Comparison of ENCODE assay signal across 13 mouse cellular contexts in genomic region chr5:89277616-89278015, GRCm38 (mm10).
DNase-seq lines count a peak whose midpoint lies in the region; ATAC-seq and TF ChIP-seq lines count a peak whose summit lies in the region.
"Had no signal": no experiment of that assay in that cellular context is flagged by ENCODE, and none has a peak within 500 bp of the region (broad histone marks: within the 10 kb centered on the region; RNA-seq: fewer than 3 reads in every experiment).

No protein-coding gene starts in this region.

- 29% methylated on average over 5 of the region's 5 CpGs for WGBS in kidney, adult 2 months
- 30% methylated on average over 5 of the region's 5 CpGs for WGBS in liver, embryonic 14.5 days (ENCODE audit: insufficient replicate concordance)
- 69% methylated on average over 5 of the region's 5 CpGs for WGBS in heart, embryonic 11.5 days (ENCODE audit: insufficient replicate concordance)

- H3K4me3 ChIP-seq in kidney, adult 2 months (ENCODE audit: insufficient read depth, low read depth, low read length): no peak overlapping the region
- no peak overlapping the region for H3K4me3 ChIP-seq in liver, embryonic 14.5 days (ENCODE audit: insufficient read depth in 1 of 2, low read depth in 2 of 2, low read length in 2 of 2)
- no peak overlapping the region for H3K4me3 ChIP-seq in heart, embryonic 11.5 days (ENCODE audit: low read depth, low read length)
- H3K4me3 ChIP-seq: midbrain, embryonic 15.5 days had no signal

- TF ChIP-seq CTCF in kidney, adult 2 months (conservative IDR thresholded peaks at IDR 0.05; ENCODE audit: insufficient read depth, insufficient read length, low read depth, low read length): no peak
- TF ChIP-seq CTCF in liver, embryonic 14.5 days (IDR thresholded peaks at IDR 0.05; ENCODE audit: low read depth): no peak

- peaks cover 10% of the 10 kb centered on the region; the same call in 1 of the 2 replicates for H3K4me1 ChIP-seq in kidney, adult 2 months (ENCODE audit: control insufficient read depth, insufficient read depth, low read length)
- peaks cover 0 to 5% of the 10 kb centered on the region in 2 experiments; a peak in 2 of 4 replicates for H3K4me1 ChIP-seq in liver, embryonic 14.5 days (replicated peaks; ENCODE audit: control insufficient read depth in 2 of 2, insufficient read depth in 2 of 2, low read length in 1 of 2)
- H3K4me1 ChIP-seq in heart, embryonic 11.5 days (ENCODE audit: control insufficient read depth, insufficient read depth, low read length): no peaks in the 10 kb centered on the region
- H3K4me1 ChIP-seq: midbrain, embryonic 15.5 days had no signal

- H3K27ac ChIP-seq in kidney, adult 2 months (ENCODE audit: insufficient read depth, low read depth, low read length): peak overlapping the region; percentile 79; the same call in 1 of the 2 replicates
- H3K27ac ChIP-seq in liver, embryonic 14.5 days: no peak overlapping the region
- H3K27ac ChIP-seq in heart, embryonic 11.5 days (ENCODE audit: low read depth, low read length): no peak overlapping the region
- H3K27ac ChIP-seq: midbrain, embryonic 15.5 days had no signal

- H3K9me3 ChIP-seq in liver, embryonic 14.5 days (ENCODE audit: control insufficient read depth, low read length): no peaks in the 10 kb centered on the region
- no peaks in the 10 kb centered on the region for H3K9me3 ChIP-seq in heart, embryonic 11.5 days (replicated peaks; ENCODE audit: control insufficient read depth, low read length)
- H3K9me3 ChIP-seq: midbrain, embryonic 15.5 days had no signal

- no peak for TF ChIP-seq POLR2A in kidney, adult 2 months (IDR thresholded peaks at IDR 0.05; ENCODE audit: low read depth, low read length)

- ATAC-seq in liver, embryonic 14.5 days (ENCODE audit: insufficient read depth): peak; percentile 62
- ATAC-seq in megakaryocyte progenitor cell, adult 5-6 weeks (replicated peaks; ENCODE audit: poor library complexity): 0 out of 2 replicates have a peak, but pooled peaks have one; percentile 21
- ATAC-seq in heart, embryonic 11.5 days (replicated peaks; ENCODE audit: insufficient number of reproducible peaks, low FRiP score, low TSS enrichment): no peak
- ATAC-seq: forebrain, postnatal 0 days; midbrain, embryonic 15.5 days had no signal

- no peaks in the 10 kb centered on the region for H3K27me3 ChIP-seq in kidney, adult 2 months (replicated peaks; ENCODE audit: control insufficient read depth, insufficient read depth, low read length)
- H3K27me3 ChIP-seq in liver, embryonic 14.5 days (ENCODE audit: control insufficient read depth, insufficient read depth, low read length): no peaks in the 10 kb centered on the region
- H3K27me3 ChIP-seq in heart, embryonic 11.5 days (ENCODE audit: control insufficient read depth, insufficient read depth, low read length): no peaks in the 10 kb centered on the region
- H3K27me3 ChIP-seq: midbrain, embryonic 15.5 days had no signal

- peak; percentile 13 for DNase-seq in adrenal gland, adult 2 months
- DNase-seq in adrenal gland, postnatal 14 days: no peak
- peak; percentile 92 for DNase-seq in kidney, adult 2 months
- peak; percentile 14 to 27 (median 16) for DNase-seq in liver, embryonic 14.5 days (ENCODE audit: low read depth in 3 of 3, low spot score in 3 of 3)
- no peak for DNase-seq in thymus, adult 18-20 months
- no peak for DNase-seq in embryo, embryonic 10.5 days (ENCODE audit: low spot score)
- DNase-seq: embryo, embryonic 11 days; forebrain, postnatal 0 days; spleen, adult 18-20 months; thymus, postnatal 36 days had no signal

- no peak overlapping the region for H3K9ac ChIP-seq in liver, embryonic 14.5 days (replicated peaks)
- H3K9ac ChIP-seq in heart, embryonic 11.5 days (ENCODE audit: low read depth, low read length): no peak overlapping the region
- H3K9ac ChIP-seq: forebrain, postnatal 0 days; midbrain, embryonic 15.5 days had no signal

- TF ChIP-seq EP300 in liver, embryonic 14.5 days (IDR thresholded peaks at IDR 0.05; ENCODE audit: low read depth): no peak

- peak overlapping the region; percentile 29; the same call in 1 of the 2 replicates for H3K4me2 ChIP-seq in liver, embryonic 14.5 days (ENCODE audit: low read depth)
- H3K4me2 ChIP-seq in heart, embryonic 11.5 days: no peak overlapping the region
- H3K4me2 ChIP-seq: midbrain, embryonic 15.5 days had no signal

- no peaks in the 10 kb centered on the region for H3K36me3 ChIP-seq in kidney, adult 2 months (ENCODE audit: control insufficient read depth, insufficient read depth, low read length)
- H3K36me3 ChIP-seq in liver, embryonic 14.5 days (replicated peaks; ENCODE audit: control insufficient read depth, insufficient read depth, low read depth): no peaks in the 10 kb centered on the region
- H3K36me3 ChIP-seq in heart, embryonic 11.5 days (ENCODE audit: control insufficient read depth, insufficient read depth, low read length): no peaks in the 10 kb centered on the region
- H3K36me3 ChIP-seq: midbrain, embryonic 15.5 days had no signal

Comparison
In these comparisons a context has a peak if more than half of its experiments do, and no peak if none do; other contexts are left out.
1. DNase-seq: peak in adrenal gland, adult 2 months (single experiment), kidney, adult 2 months (single experiment) and liver, embryonic 14.5 days (3 of 3); none in adrenal gland, postnatal 14 days (single experiment), thymus, adult 18-20 months (0 of 2) and embryo, embryonic 10.5 days (single experiment).